Mouse (Mus musculus): ENCODE measurements around the gene Zdhhc18.

The Zdhhc18 gene

GRCm38 (mm10) chr4:133630326-133630920 lies 19.5 kb downstream of the Zdhhc18 start:
- no peak for DNase-seq (ENCODE audit: low spot score in 2 of 2)

- DNase-seq (ENCODE audit: low spot score in 2 of 2) = no peak
These were observed 20.8 kb downstream of the Zdhhc18 start for GRCm38 (mm10) chr4:133629191-133629590.

DNA sequence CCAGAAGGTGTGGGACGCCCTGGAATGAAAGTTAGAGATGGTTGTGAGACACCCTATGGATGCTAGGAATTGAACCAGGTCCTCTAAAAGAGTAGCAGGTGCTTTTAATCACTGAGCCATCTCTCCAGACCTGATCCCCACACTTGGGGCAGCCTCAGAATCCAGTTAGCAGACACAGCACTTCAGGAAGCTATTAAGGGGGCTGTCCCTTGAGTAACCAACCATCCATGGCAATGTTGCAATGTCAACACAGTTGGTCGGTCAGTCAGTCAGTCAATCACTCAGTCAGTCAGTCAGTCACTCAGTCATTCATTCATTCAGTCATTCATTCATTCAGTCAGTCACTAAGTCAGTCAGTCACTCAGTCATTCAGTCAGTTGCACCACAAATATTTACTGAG lies 21.4 kb downstream of the Zdhhc18 start:
- no peak for DNase-seq (ENCODE audit: low spot score in 2 of 2)

GRCm38 (mm10) chr4:133627039-133627438 lies 22.9 kb downstream of the Zdhhc18 start:
- DNase-seq (ENCODE audit: low spot score in 2 of 2) = no peak

DNA sequence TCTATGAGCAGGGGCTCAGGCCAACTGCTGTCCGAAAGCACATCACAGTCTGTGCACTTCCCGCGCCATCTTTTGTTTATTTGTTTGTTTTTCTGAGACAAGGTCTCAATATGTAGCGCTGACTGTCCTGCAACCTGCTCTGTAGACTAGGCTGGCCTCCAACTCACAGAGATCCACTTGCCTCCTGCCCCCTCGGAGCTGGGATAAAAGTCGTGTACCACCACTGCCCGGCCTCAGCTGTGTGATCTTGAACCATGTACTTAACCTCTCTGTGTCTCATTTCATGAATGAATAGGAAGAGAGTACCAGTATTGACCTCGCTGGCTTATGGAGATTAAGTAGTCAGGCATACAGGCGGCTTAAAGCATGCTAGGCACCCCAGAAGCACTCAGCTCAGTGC lies 23.3 kb downstream of the Zdhhc18 start:
- DNase-seq (ENCODE audit: low spot score in 2 of 2) = no peak

DNA sequence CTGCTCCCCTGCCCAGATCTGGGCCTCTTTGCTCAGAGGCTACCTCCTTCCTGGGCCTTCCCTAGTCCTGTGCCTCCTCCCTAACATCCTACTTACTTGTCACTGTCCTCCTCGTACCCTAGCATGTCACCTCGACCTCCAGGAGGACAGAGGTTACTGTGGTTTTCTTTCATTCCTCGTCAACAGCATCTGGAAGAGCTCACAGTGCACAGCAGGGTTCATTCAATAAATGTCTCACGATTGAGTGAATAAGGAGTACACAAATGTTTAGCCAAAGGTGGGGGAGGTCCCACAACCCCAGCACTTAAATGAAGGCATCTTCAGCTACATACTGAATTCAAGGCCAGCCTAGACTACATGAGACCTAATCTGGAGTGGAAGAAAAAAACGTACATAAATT lies 23.7 kb downstream of the Zdhhc18 start:
- no peak for DNase-seq (ENCODE audit: low spot score in 2 of 2)

- DNase-seq (ENCODE audit: low spot score in 2 of 2) = no peak
These were observed 24.3 kb downstream of the Zdhhc18 start for GRCm38 (mm10) chr4:133625621-133626071.

- DNase-seq (ENCODE audit: low spot score in 2 of 2) = no peak
These were observed 25.1 kb downstream of the Zdhhc18 start for GRCm38 (mm10) chr4:133624830-133625229.

- DNase-seq (ENCODE audit: low spot score in 2 of 2) = no peak
These were observed 27.7 kb downstream of the Zdhhc18 start for GRCm38 (mm10) chr4:133622161-133622695.

DNA sequence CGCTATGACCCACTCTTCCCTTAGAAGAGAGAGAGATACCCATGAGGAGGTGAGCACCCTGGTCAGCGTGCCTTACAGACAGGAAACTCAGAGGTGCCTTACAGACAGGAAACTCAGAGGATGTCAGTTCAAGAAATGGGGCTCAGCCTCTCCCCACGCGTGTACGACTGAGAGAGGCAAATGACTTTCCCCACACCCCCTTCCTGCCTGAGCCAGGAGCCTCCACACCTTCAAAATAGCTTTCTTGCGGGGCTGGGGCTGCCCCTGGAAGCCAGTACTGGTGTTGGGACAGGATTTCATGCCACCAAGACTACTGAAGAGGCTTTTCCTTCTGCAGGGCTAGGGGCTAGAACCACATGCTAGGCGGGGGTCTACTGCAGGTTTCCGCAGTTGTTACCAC lies 29.3 kb downstream of the Zdhhc18 start:
- DNase-seq (ENCODE audit: low spot score in 2 of 2) = no peak

- DNase-seq (ENCODE audit: low spot score in 2 of 2) = no peak
These were observed 30.3 kb downstream of the Zdhhc18 start for GRCm38 (mm10) chr4:133619473-133620136.

GRCm38 (mm10) chr4:133617936-133618335 lies 32.0 kb downstream of the Zdhhc18 start:
- DNase-seq (ENCODE audit: low spot score in 2 of 2) = no peak

DNA sequence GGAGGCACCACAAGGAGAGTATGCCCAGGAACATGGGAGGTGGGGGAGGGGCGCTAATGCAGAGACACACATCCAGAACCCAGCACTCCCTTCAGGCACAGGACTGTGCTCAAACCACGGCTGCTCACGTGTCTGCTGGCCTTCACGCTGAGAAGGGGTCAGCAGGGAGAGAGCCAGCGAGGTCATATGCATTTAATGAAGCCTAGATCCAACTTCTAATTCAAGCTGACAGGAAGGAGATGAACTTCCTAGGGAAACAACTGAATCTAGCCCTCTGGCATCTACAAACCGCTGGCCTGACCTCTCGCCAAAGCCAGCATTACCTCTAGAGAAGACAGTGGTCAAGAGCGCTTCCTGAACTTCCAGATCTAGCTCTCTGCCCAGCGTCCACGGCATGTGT lies 34.5 kb downstream of the Zdhhc18 start:
- DNase-seq (ENCODE audit: low spot score in 2 of 2) = no peak

GRCm38 (mm10) chr4:133614274-133614761 lies 35.6 kb downstream of the Zdhhc18 start:
- DNase-seq (ENCODE audit: low spot score in 2 of 2) = peak; percentile 25 to 48

DNA sequence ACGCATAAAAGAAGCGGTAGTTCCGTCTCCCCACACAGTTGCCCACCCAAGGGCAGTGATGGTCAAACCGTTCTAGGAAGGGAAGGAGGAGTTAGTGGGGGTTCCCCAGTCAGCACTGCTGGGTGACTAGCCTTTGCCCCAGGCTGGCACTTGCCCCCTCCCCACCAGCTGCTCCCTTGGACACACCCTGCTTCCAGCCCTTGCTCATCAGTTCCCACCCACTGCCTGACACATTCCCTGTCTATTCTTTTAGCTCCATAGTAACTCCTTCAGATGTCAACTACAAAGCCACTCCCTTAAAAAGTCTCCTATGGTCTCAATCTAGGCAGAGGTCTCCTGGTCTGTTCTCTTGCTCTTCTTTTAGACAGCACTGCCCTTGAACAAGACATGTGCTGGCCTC lies 36.1 kb downstream of the Zdhhc18 start:
- DNase-seq (ENCODE audit: low spot score in 2 of 2) = no peak

- DNase-seq (ENCODE audit: low spot score in 2 of 2) = no peak
These were observed 36.9 kb downstream of the Zdhhc18 start for GRCm38 (mm10) chr4:133613026-133613425.

DNA sequence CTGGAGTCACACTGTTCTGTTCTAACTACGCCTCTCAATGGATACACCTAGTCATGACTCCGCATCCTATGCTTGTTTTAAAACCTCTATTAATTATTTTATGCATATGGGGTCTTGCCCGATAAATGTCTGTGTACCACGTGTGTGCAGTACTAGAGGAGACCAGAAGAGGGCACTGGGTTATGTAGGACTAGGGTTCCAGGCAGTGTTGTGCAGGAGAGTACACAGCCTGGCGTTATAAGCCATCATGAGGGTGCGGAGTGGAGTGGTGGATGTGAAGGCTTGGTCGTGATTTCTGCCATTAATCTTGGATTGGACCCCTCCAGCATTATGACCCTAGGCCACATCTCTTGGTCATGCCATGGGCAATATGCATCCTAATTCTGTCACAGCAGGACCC lies 37.5 kb downstream of the Zdhhc18 start:
- no peak for DNase-seq (ENCODE audit: low spot score in 2 of 2)

DNA sequence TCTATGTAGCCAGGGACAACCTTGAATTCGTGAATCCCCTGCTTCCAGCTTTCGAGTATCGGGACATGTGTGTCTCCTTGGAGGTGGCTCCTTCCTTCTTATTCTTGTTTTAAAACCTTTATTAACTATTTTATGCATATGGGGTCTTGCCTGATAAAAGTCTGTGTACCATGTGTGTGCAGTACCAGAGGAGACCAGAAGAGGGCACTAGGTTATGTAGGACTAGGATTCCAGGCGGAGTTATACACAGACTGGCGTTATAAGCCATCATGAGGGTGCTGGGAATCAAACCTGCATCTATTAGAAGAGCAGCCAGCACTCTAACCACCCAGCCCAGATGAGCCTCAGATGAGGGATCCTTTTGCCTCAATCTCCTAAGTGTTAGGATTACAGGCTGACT lies 38.1 kb downstream of the Zdhhc18 start:
- no peak for DNase-seq (ENCODE audit: low spot score in 2 of 2)

- peak; percentile 48 to 70 for DNase-seq (ENCODE audit: low spot score in 2 of 2)
These were observed 40.2 kb downstream of the Zdhhc18 start for GRCm38 (mm10) chr4:133609719-133610118.

- DNase-seq (ENCODE audit: low spot score in 2 of 2) = no peak
These were observed 42.7 kb downstream of the Zdhhc18 start for GRCm38 (mm10) chr4:133607284-133607683.

- no peak for DNase-seq (ENCODE audit: low spot score in 2 of 2)
These were observed 44.6 kb downstream of the Zdhhc18 start for GRCm38 (mm10) chr4:133605330-133605729.

- DNase-seq (ENCODE audit: low spot score in 2 of 2) = no peak
These were observed 45.1 kb downstream of the Zdhhc18 start for GRCm38 (mm10) chr4:133604856-133605255.

- no peak for DNase-seq (ENCODE audit: low spot score in 2 of 2)
These were observed 45.8 kb downstream of the Zdhhc18 start for GRCm38 (mm10) chr4:133604175-133604574.
